Mouse (Mus musculus): ENCODE data around the gene Csdc2.

GRCm38 (mm10) chr15:81926446-81926822 is 10.1 kb upstream of the Csdc2 start:
- TF ChIP-seq POLR2A (IDR thresholded peaks at IDR 0.05; ENCODE audit: extremely low read depth, insufficient read depth, low read length) (no peak), CTCF (IDR thresholded peaks at IDR 0.05; ENCODE audit: extremely low read depth, insufficient read depth, low read length) (no peak)
